Mouse (Mus musculus) thymus, adult 18-20 months (tissue): ENCODE data around the gene Gm10181.
"Not testable (repeated sequence)": the region's sequence is repeated elsewhere in the genome, so short reads cannot be mapped to it uniquely, and the experiment has no call there.

Experiments used
- DNase-seq, 2 experiments: peaks; one replicate each; pipeline ENCODE4 v3.0.0; 2022; ENCODE audit warnings: mixed read lengths in 2 of 2

Gm10181 gene

DNA sequence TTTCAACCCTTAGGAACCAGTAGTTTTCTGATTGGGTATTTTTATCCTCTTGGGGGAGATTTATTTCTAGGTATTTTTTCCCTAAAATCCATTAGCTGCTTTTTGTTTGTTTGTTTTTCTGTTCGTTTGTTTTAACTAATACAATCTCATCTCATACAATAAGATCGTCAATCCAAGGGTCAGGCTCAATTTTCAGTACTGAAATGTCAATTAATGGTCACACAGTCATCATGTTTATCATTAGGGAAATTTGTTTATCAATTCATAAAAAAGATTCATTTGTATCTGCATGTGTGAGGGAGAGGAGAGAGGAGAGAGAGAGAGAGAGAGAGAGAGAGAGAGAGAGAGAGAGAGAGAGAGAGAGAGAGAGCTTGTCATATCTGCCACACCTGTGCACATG is at the start of gene Gm10181:
Gene Gm10181, plus strand, starts transcription at position 301 of the 400 bp plus-strand sequence.
- DNase-seq = no peak

DNA sequence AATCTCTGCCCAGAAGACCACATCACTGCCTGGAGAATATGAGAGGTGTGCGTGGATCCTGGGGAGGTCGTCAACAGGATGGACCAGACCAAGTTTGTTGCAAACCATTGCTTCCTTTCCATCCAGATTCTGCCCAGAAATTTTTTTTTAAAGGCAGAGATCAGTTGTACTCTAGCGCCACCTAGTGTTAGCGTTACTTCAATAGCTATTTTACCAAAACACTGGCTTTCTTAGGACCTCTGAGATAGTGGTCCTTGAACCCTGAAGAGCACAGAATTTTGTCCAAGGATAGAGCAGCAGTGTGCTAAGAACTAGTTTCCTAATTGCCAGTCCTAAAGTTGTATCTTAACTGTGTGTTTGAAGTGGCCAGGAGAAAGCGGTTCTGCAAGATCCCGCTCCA is 47.6 kb upstream of the Gm10181 start:
- no peak for DNase-seq

DNA sequence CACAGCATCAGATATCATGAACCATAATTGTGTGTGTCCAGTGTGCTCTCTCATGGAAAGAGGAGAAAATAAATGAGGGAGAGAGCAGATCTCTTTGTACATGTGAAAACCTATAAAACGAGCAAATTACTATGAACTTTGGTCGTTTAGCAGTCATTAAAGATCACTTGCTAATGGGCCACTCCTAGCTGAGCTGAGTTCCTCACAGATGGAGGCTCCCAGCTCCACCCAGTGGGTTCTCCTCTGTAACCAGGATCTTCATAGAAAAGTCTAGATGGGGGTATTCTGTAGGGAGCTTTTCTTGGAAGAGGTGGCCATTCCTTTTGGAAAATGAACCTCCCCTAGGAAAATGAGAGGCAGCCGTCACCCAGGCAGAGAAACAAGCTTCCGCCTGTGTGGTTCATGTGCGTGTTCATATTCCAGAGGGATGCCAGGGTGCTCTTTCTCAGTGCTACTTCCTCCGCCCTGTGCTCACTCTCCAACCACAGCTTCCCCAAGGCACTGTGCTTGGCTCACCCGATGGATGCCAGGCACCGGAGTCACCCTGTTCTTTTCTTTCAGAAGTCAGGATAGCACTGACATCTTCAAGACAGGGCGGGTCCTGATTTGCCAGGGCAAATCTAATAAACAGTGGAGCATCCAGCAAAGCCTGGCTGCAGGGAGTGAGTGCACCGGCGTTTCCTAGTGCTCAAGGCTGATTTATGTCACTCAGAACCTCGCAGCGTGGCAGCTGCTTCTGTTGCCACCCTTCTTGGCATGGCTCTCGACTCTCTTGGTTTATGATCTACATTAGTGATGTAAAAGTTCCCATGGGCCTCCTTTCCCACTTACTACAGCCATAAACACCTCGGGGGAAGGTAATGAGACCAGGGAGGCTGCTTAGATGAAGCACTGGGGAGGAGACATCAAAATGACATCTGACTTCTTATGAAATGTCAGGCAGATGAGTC is 46.8 kb upstream of the Gm10181 start:
- DNase-seq = no peak

DNA sequence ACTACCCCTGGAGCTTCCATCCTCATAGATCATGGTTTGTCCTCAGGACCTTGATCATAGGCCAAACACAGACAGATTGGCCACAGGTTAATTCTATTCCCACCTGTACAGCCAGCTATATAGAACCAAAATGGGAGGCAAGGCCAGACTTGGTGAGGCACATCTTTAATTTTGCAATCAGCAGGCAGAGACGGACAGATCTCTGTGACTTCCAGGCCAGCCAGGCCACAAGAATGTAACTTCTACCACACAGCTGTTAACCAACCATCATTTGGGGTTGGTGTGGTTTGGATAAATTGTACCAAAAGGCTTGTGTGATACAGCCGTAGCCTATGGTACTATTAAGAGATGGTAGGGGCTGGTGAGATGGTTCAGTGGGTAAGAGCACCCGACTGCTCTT is 44.9 kb upstream of the Gm10181 start:
- no peak for DNase-seq

DNA sequence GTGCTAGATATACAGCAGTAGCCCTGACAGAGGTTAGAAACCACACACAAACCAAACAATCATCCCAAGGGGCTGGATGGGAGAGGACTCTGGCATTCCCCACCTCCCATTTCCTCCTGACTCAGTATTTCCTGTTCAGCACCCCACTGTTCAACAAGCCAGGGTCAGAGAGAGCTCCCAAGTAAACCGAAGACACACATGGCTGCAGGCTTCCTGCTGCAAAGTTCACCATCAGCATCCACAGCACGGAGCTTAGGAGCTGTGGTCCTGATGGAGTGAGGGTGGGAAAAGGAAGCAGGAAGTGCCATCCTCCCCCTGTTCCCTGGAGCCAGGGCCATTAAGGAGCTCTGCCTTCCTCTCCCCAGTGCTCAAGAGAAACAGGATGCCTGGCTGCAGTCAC is 40.9 kb upstream of the Gm10181 start:
- DNase-seq = no peak

DNA sequence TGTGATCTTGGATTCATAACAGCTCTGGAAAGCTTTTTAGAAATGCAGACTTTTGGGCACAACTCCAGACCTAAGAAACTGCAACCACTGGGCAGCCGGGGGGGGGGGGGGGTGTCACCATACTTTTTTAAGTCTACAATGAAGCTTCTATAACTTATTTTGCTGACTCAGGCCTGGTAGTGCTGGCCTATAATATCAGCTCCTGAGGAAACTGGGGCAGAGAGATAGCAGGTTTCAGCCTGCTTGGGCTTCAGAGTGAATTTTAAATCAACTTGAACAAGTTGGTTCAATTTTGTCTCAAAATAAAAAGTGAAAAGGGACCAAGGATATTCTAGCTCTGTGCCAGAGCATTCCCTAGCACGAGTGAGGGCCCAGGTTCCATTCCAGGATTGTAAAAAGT is 40.3 kb upstream of the Gm10181 start:
- DNase-seq = no peak

DNA sequence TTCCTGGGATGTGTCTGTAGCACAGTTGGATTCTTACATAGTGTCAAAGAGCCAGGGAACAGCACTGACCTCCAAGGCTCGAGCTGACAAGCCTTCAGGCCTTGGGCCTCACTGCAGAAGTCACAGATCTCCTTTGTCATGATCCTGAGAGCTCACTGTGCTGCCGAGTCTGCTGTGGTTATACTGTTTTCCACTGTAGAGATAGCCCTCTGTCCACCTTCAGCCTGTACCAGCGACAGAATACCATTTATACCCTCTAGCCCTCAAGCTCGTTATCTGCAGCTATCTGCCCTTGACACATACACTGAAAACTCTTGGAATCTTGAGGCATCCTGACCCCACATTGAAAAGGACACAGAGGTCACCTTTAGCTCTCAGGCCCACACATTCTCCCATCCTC is 37.3 kb upstream of the Gm10181 start:
- no peak for DNase-seq

DNA sequence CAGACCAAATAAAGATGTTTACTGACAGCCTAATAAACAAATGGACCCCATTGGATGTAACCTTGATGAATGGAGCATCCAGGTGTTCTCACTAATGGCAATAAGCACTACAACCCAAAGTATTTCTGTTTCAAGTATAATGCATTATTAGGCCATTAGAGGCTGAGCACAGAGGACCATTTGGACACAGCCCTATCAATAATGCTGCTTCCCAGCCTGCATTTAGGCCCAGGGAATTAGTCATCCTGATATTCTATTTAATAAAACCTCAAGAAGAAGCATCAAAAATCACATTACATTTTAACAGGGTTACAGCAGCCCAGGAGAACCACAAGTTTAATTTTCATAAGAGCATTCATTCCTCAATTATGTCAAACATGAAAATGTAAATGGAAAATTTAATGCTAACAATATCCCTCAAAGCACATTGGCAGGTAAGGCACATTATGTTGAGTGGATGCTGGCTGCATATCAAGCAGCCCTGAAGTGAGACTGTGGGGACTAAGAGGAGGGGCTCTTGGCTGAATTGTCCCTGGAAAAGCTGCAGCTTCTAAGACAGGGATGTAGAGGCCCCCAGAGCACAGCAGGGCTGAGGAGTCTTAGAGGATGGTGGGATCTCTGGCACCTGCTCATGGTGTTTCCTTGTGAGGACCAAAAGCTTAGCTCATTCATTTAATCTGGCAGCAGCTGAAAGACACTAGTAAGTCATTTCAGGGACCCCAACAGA is 33.4 kb upstream of the Gm10181 start:
- no peak for DNase-seq

DNA sequence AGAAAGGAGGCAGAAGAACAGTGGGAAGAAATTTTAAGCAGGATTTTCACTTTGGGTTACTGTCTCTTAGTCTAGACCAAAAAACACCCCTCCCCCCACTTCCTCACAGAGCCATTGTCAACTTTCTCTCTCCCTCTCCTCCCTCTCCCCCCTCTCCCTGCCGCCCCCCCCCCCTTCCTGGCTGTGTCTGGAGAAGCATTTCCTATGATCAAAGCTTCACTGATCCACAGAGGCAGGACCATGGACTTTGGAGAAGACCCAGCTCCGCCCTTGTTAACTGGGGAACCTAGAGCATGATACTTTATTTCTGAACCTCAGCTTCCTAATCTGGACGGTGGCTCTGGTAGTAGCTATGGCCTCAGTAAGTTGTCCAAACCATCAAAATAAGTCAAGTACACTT is 30.5 kb upstream of the Gm10181 start:
- DNase-seq = no peak

DNA sequence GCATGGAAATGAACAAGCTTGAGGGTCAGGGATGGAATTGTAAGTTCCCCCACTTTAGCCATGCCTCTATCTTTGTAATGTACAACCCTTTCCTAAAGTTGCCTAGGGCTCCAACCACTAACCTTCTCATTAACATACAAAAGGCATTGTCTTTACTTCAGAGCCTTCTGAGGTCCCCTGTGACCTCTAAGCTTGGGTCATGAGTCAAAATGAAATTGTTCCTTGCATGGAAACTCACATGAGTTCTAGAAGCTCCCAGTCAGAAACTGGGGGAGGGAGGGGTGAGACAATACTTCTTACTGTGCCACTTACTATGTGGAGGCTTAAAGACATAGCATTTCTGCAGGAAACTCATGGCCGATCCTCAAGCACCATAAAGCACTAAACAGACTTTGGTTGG is 16.6 kb upstream of the Gm10181 start:
- no peak for DNase-seq

DNA sequence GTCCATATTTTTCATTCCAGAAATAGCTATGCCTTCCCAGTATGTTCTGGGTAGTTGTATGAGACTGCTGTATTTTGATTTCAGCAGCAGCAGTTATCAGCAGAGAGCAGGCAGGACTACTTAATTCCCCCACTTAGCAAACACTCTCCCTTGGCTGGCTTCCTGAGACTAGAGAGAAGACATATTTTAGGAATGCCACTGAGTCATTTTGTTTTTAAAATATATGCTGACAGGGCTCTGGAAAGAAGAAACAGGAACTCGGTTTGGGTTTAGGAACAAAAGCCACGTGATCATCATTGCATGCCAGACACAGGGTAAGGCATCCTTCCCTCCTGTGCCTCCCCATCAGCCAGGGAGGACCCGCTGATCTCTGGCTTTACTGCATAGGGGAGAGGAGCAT is 13.2 kb upstream of the Gm10181 start:
- no peak for DNase-seq

DNA sequence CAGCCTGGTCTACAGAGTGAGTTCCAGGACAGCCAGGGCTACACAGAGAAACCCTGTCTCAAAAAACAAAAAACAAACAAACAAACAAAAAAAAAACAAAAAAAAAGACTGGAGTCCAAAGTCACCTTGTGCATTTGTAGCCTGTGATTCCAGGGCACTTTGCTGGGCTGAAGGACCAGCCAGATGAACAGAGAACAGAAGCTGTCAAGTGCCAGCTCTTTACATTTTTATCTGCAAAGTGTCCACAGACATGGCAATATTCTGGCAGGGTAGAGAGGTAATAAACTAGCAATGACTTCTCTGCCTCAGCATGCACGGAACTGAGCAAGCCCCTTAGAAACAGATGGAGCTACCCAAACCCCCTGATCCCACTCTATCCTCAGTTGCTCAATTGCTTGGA is 12.7 kb upstream of the Gm10181 start:
- DNase-seq = no peak

DNA sequence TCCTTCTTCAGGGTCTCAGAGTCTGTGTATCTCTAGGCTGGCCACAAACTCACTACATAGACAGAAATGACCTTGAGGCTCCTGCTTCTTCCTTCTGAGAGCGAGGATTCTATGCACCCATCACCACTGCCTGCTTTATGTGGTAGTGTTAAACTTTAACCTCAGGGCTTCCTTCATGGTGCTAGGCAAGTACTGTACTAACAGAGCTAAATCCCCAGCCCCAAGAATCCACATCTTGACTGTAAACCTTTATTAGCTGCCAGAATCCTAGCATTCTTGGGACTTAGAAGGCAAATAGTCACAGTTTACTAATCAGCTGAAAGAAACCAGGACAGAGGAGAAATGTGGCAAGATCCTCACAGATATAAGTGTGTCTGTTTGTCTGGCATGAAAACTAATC is 1.6 kb downstream of the Gm10181 start:
- DNase-seq = no peak

DNA sequence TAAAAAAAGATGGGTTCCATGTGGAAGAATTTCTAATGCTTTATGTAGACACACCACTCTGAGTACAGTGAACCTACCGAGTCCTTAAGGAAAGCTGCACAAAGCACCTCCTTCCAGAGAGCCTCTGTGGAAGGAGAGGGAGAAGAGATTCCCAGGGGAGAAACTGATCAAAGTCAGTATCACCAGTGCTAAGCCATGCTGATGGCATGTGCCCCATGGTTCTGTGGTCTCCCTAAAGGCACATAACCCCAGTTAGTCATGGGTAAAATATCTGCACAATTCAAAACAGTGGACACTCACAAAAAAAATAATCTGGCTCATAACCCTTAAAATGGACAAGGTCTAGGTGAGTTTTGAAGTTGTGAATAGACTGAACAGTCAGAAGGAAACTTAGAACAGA is 13.7 kb downstream of the Gm10181 start:
- DNase-seq = no peak

DNA sequence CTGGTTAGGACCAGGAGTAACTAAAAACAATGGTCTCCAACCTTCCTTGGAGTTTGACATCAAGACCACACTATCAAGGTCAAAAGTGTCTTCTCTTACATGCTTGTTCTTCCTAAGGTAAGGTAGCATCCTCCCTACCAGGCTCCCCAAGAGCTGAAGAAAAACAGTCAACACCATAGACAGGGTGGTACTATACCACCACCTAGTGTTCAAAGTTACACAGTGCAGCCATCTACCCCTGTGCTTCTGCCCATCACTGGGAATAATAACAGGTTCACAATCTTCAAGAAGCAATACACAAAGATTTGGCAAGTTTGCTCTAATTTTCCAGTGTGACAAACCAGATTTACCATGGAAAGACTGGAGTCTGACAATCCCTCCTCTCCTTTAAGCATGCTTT is 15.4 kb downstream of the Gm10181 start:
- peak in 1 of 2 experiments; percentile 6 for DNase-seq

DNA sequence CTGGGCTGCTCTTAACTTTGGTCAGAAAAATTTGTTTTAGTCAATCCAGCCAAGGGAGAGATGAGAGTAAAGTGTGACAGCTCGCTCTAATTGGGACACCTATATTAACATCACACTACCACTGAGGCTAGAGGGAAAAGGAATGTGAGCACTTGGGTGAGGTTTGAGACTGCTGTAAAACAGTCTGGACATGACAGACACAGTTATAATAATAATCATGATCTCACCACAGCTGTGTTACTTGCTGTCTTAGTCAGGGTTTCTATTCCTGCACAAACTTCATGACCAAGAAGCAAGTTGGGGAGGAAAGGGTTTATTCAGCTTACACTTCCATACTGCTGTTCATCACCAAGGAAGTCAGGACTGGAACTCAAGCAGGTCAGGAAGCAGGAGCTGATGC is 34.4 kb downstream of the Gm10181 start:
- not testable (repeated sequence) for DNase-seq

DNA sequence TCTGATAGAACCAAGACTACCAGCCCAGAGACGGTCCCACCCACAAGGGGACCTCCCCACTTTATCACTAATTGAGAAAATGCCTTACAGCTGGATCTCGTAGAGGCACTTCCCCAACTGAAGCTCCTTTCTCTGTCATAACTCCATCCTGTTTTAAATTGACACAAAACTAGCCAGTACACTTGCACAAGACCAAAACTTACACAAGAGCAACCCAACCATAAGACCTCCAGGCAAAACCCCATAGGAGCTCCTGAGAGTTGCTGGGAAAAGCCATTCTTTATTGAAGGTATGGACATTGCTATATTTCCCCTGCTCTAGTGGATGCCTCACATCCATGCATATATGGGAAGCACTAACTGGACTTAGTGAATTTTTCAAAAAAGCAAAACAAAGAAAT is 34.8 kb downstream of the Gm10181 start:
- DNase-seq = no peak

DNA sequence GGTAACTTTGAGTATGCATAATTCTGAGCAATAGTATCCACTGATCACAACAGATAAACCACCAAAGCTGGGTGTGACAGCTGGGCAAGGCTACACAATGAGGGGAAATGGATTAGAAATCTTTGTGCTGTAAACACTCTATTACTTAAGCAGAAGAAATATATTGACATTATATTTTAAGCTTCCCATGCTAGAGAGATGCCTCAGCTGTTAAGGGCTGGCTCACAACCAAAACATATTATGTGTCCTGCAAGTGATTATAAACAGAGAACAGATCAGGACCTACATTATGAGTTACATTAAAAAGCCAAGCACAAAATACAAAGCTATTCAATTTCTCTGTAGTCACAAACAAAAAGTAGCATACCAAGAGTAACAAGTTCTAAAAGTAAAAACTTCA is 43.0 kb downstream of the Gm10181 start:
- DNase-seq = no peak

DNA sequence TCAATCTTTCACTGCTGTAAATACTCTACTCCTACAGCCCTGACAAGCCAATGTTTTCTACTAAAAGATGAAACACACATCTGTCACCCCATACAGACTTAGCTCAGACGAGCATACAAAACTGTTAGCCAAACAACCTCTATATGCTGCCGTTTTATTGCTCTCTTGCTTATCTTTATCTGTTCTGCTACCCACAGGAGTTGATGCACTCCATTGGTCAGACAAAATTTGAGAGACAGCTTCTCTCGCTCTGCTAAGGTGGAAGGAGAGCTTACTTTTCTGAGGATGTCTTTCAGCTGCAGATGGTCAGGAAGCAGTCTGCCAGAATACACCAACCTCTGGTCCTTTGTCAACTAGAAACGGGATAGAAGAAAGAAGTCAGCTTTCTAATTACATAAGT is 43.7 kb downstream of the Gm10181 start:
- DNase-seq = no peak

DNA sequence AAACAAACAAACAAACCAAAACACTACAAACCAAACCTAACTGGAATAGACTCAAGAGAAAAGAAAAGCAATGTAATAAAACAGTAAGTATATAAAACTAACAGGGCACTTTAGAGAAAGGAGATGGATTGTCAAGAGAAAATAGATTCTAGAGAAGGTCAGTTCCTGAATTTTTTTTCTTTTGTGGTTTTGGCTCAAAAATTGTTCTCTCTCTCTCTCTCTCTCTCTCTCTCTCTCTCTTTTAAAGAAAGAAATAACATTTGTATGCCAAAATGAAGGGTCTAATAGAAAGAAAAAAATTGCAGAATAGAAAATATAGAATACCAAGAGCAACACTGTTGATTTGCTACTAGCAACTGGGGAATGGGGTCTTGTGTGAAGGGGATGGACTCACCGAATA is 49.7 kb downstream of the Gm10181 start:
- DNase-seq = no peak
